Mouse (Mus musculus): ENCODE results near the gene Cd300ld5. TPM values are rescaled to one million over a fixed set of nuclear protein-coding genes. Genes with fewer than 3 reads are reported as not detected.

Gene Cd300ld5
- 2.4 TPM in 1 of 2 replicates, not detected in the other for polyA plus RNA-seq (2012; ENCODE audit: low replicate concordance)

GRCm38 (mm10) chr11:115037669-115038068 lies at the start of gene Cd300ld5:
Gene Cd300ld5, minus strand, starts transcription at chr11:115037769.

GRCm38 (mm10) chr11:115062077-115062476 lies 24.5 kb upstream of the Cd300ld5 start, which contains the start of gene Cd300e:
Gene Cd300e, minus strand, starts transcription at chr11:115062177.

GRCm38 (mm10) chr11:115048259-115048658 lies 10.7 kb upstream of the Cd300ld5 start, which contains the start of gene Cd300ld3:
Gene Cd300ld3, minus strand, starts transcription at chr11:115048409.

GRCm38 (mm10) chr11:115026912-115027311 lies 10.7 kb downstream of the Cd300ld5 start, which contains the start of gene Cd300ld4:
Gene Cd300ld4, minus strand, starts transcription at chr11:115027012.

GRCm38 (mm10) chr11:115016093-115016492 lies 21.5 kb downstream of the Cd300ld5 start, which contains the start of gene Cd300ld2:
Gene Cd300ld2, minus strand, starts transcription at chr11:115016193.

GRCm38 (mm10) chr11:115001474-115002040 lies 36.0 kb downstream of the Cd300ld5 start, which contains the start of gene Cd300c2:
Gene Cd300c2, minus strand, starts transcription at chr11:115001880.

GRCm38 (mm10) chr11:114989793-114990192 lies 47.8 kb downstream of the Cd300ld5 start, which contains the start of gene Cd300ld:
Gene Cd300ld, minus strand, starts transcription at chr11:114989922.

Other genes with a start within 250 kb of the Cd300ld5 start
- 0.54 TPM in 1 of 2 replicates, not detected in the other for gene Btbd17, start 241.8 kb downstream of the Cd300ld5 start, polyA plus RNA-seq (2012; ENCODE audit: low replicate concordance)
- not detected in 2 replicates for gene Gpr142, start 238.8 kb downstream of the Cd300ld5 start, polyA plus RNA-seq (2012; ENCODE audit: low replicate concordance)
- 2.2 and 2.4 TPM in 2 replicates for gene Gprc5c, start 186.6 kb downstream of the Cd300ld5 start, polyA plus RNA-seq (2012; ENCODE audit: low replicate concordance)
- gene Cd300a, start 147.7 kb downstream of the Cd300ld5 start, polyA plus RNA-seq (2012; ENCODE audit: low replicate concordance): 5.7 and 7.1 TPM in 2 replicates
- 4.0 and 11.4 TPM in 2 replicates for gene Cd300lb, start 103.4 kb downstream of the Cd300ld5 start, polyA plus RNA-seq (2012; ENCODE audit: low replicate concordance)
- gene Cd300c, start 68.6 kb downstream of the Cd300ld5 start, polyA plus RNA-seq (2012; ENCODE audit: low replicate concordance): 0.28 and 0.65 TPM in 2 replicates
- gene Cd300ld, start 47.8 kb downstream of the Cd300ld5 start, polyA plus RNA-seq (2012; ENCODE audit: low replicate concordance): 0.70 and 0.89 TPM in 2 replicates
- 2.3 and 2.7 TPM in 2 replicates for gene Cd300c2, start 35.9 kb downstream of the Cd300ld5 start, polyA plus RNA-seq (2012; ENCODE audit: low replicate concordance)
- gene Cd300ld2, start 21.6 kb downstream of the Cd300ld5 start, polyA plus RNA-seq (2012; ENCODE audit: low replicate concordance): not detected in 2 replicates
- not detected in 2 replicates for gene Cd300ld4, start 10.8 kb downstream of the Cd300ld5 start, polyA plus RNA-seq (2012; ENCODE audit: low replicate concordance)
- 4.6 and 5.0 TPM in 2 replicates for gene Cd300ld3, start 10.6 kb upstream of the Cd300ld5 start, polyA plus RNA-seq (2012; ENCODE audit: low replicate concordance)
- gene Cd300e, start 24.4 kb upstream of the Cd300ld5 start, polyA plus RNA-seq (2012; ENCODE audit: low replicate concordance): 0.98 and 1.4 TPM in 2 replicates
- gene Rab37, start 53.7 kb upstream of the Cd300ld5 start, polyA plus RNA-seq (2012; ENCODE audit: low replicate concordance): 16.0 and 19.2 TPM in 2 replicates
- gene Cd300lf, start 96.2 kb upstream of the Cd300ld5 start, polyA plus RNA-seq (2012; ENCODE audit: low replicate concordance): 9.6 and 10.1 TPM in 2 replicates
- 226 and 228 TPM in 2 replicates for gene Slc9a3r1, start 125.6 kb upstream of the Cd300ld5 start, polyA plus RNA-seq (2012; ENCODE audit: low replicate concordance)
- 17.0 and 23.5 TPM in 2 replicates for gene Tmem104, start 149.7 kb upstream of the Cd300ld5 start, polyA plus RNA-seq (2012; ENCODE audit: low replicate concordance)
- gene Nat9, start 150.1 kb upstream of the Cd300ld5 start, polyA plus RNA-seq (2012; ENCODE audit: low replicate concordance): 12.2 and 13.9 TPM in 2 replicates
- 0.73 and 1.1 TPM in 2 replicates for gene Grin2c, start 229.5 kb upstream of the Cd300ld5 start, polyA plus RNA-seq (2012; ENCODE audit: low replicate concordance)
- 27.3 and 45.0 TPM in 2 replicates for gene Fdxr, start 239.3 kb upstream of the Cd300ld5 start, polyA plus RNA-seq (2012; ENCODE audit: low replicate concordance)